Mouse (Mus musculus) liver, postnatal 0 days (tissue): ENCODE data around the gene Nhs.

Experiments used
- CTCF ChIP-seq: sonication (generic); IDR thresholded peaks from 2 replicates; pipeline ENCODE4 v1.5.1; 2016; ENCODE audit warnings: antibody characterized with exemption, low read depth
- EP300 ChIP-seq: IDR thresholded peaks from 2 replicates; pipeline ENCODE4 v1.6.1; 2016; ENCODE audit warnings: antibody characterized with exemption, low read depth, mild to moderate bottlenecking

DNA sequence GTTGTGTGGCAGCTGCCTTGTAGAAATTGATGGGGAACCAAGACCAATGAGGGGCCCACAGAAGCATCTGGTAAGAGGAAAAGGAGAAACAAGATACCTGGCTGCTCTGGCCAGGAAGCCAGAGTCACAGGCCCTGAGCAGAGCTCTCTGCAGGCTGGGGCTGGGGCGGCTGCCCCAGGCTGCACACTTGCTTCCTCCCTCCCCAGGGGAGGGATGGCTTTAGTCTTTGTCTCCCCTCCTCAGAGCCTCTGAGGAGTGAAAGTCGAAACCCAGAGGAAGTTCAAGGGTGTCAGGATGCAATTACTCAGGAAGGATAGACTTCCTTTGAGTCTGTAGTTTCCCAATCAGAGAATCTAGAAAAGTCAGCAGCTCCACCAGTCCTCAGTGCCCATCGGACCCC lies 186.0 kb downstream of the Nhs start:
- no peak for TF ChIP-seq CTCF
- no peak for TF ChIP-seq EP300
